Mouse (Mus musculus): Measurements from ENCODE around the gene Ush2a. TPM values are rescaled to one million over a fixed set of nuclear protein-coding genes. Genes with fewer than 3 reads are reported as not detected.

The Ush2a gene
- total and polyA plus RNA-seq, 3 experiments: under 0.01 to 0.04 TPM; not detected in 1

- Histone ChIP-seq H3K4me1 (ENCODE audit: control insufficient read depth in 1 of 2, insufficient read depth in 2 of 2, low read length in 2 of 2) (no peaks in the 10 kb centered on the region), H3K27ac (ENCODE audit: control insufficient read depth, low read depth, low read length) (no peak overlapping the region), H3K79me2 (ENCODE audit: control insufficient read depth, insufficient read depth, low read length, poor library complexity) (no peaks in the 10 kb centered on the region), H3K27me3 (ENCODE audit: control insufficient read depth in 1 of 2, insufficient read depth in 2 of 2, low read length in 2 of 2) (no peaks in the 10 kb centered on the region), H3K9ac (ENCODE audit: control insufficient read depth, low read depth, low read length, poor library complexity, severe bottlenecking) (no peak overlapping the region), H3K36me3 (ENCODE audit: control insufficient read depth in 1 of 2, insufficient read depth in 2 of 2, low read length in 2 of 2) (no peaks in the 10 kb centered on the region), H3K4me3 (ENCODE audit: control insufficient read depth in 1 of 2, insufficient read depth in 1 of 2, low read depth in 2 of 2, low read length in 2 of 2) (no peak overlapping the region), H3K9me3 (replicated peaks; ENCODE audit: insufficient read depth, low read length) (no peaks in the 10 kb centered on the region)
- TF ChIP-seq MYB (IDR thresholded peaks at IDR 0.05; ENCODE audit: low read depth, low read length): no peak
- no peak for TF ChIP-seq E2F4 (IDR thresholded peaks at IDR 0.05; ENCODE audit: borderline replicate concordance, low read depth, low read length)
- no peak for TF ChIP-seq USF1 (IDR thresholded peaks at IDR 0.05; ENCODE audit: low read depth, low read length)
- no peak for TF ChIP-seq BHLHE40 (IDR thresholded peaks at IDR 0.05; ENCODE audit: borderline replicate concordance, low read depth, low read length)
- no peak for TF ChIP-seq CHD1 (IDR thresholded peaks at IDR 0.05; ENCODE audit: low read depth, low read length)
- TF ChIP-seq MEF2A (IDR thresholded peaks at IDR 0.05; ENCODE audit: extremely low read depth, insufficient replicate concordance, low read depth, low read length, poor library complexity, severe bottlenecking): no peak
- TF ChIP-seq USF2 (IDR thresholded peaks at IDR 0.05; ENCODE audit: borderline replicate concordance in 1 of 2, insufficient read depth in 1 of 2, low read depth in 1 of 2, low read length in 2 of 2): no peak
- TF ChIP-seq HCFC1 (IDR thresholded peaks at IDR 0.05; ENCODE audit: low read depth, low read length): no peak
- no peak for TF ChIP-seq SMC3 (IDR thresholded peaks at IDR 0.05; ENCODE audit: low read depth, low read length)
- TF ChIP-seq ZMIZ1 (IDR thresholded peaks at IDR 0.05; ENCODE audit: low read depth, low read length): no peak
- no peak for DNase-seq (ENCODE audit: low read depth, low spot score)
Observed at GRCm38 (mm10) chr1:188762463-188762862, 500.6 kb downstream of the Ush2a start.

- Histone ChIP-seq H3K4me1 (ENCODE audit: control insufficient read depth in 1 of 2, insufficient read depth in 2 of 2, low read length in 2 of 2) (no peaks in the 10 kb centered on the region), H3K27ac (ENCODE audit: control insufficient read depth, low read depth, low read length) (no peak overlapping the region), H3K4me3 (ENCODE audit: control insufficient read depth in 1 of 2, insufficient read depth in 1 of 2, low read depth in 2 of 2, low read length in 2 of 2) (no peak overlapping the region), H3K9ac (ENCODE audit: control insufficient read depth, low read depth, low read length, poor library complexity, severe bottlenecking) (no peak overlapping the region), H3K36me3 (ENCODE audit: control insufficient read depth in 1 of 2, insufficient read depth in 2 of 2, low read length in 2 of 2) (no peaks in the 10 kb centered on the region), H3K9me3 (replicated peaks; ENCODE audit: insufficient read depth, low read length) (no peaks in the 10 kb centered on the region), H3K27me3 (ENCODE audit: control insufficient read depth in 1 of 2, insufficient read depth in 2 of 2, low read length in 2 of 2) (no peaks in the 10 kb centered on the region), H3K79me2 (ENCODE audit: control insufficient read depth, insufficient read depth, low read length, poor library complexity) (no peaks in the 10 kb centered on the region)
- TF ChIP-seq ZKSCAN1 (IDR thresholded peaks at IDR 0.05; ENCODE audit: low read depth, low read length): no peak
- no peak for TF ChIP-seq CHD1 (IDR thresholded peaks at IDR 0.05; ENCODE audit: low read depth, low read length)
- no peak for TF ChIP-seq RCOR1 (IDR thresholded peaks at IDR 0.05; ENCODE audit: low read depth, low read length)
- no peak for TF ChIP-seq SIN3A (IDR thresholded peaks at IDR 0.05; ENCODE audit: low read length)
- TF ChIP-seq USF1 (IDR thresholded peaks at IDR 0.05; ENCODE audit: low read depth, low read length): no peak
- no peak for TF ChIP-seq GATA1 (IDR thresholded peaks at IDR 0.05; ENCODE audit: low read depth, low read length)
- no peak for TF ChIP-seq ZNF384 (IDR thresholded peaks at IDR 0.05; ENCODE audit: low read depth, low read length)
- no peak for TF ChIP-seq MAX (IDR thresholded peaks at IDR 0.05; ENCODE audit: low read length)
- no peak for TF ChIP-seq UBTF (IDR thresholded peaks at IDR 0.05; ENCODE audit: borderline replicate concordance, insufficient read depth, low read depth, low read length)
- TF ChIP-seq ELF1 (IDR thresholded peaks at IDR 0.05; ENCODE audit: low read depth, low read length): no peak
- no peak for TF ChIP-seq RAD21 (IDR thresholded peaks at IDR 0.05; ENCODE audit: low read depth, low read length)
- no peak for TF ChIP-seq ETS1 (IDR thresholded peaks at IDR 0.05; ENCODE audit: low read depth, low read length)
- no peak for TF ChIP-seq E2F4 (IDR thresholded peaks at IDR 0.05; ENCODE audit: borderline replicate concordance, low read depth, low read length)
- no peak for TF ChIP-seq ZC3H11A (IDR thresholded peaks at IDR 0.05; ENCODE audit: low read depth, low read length)
- TF ChIP-seq SMC3 (IDR thresholded peaks at IDR 0.05; ENCODE audit: low read depth, low read length): no peak
- TF ChIP-seq POLR2AphosphoS5 (IDR thresholded peaks at IDR 0.05; ENCODE audit: borderline replicate concordance, low read depth, low read length): no peak
- DNase-seq (ENCODE audit: low read depth, low spot score): no peak
Observed at GRCm38 (mm10) chr1:188763761-188764160, 501.9 kb downstream of the Ush2a start.

Measured in MEL (cell line).